Mouse (Mus musculus): Measurements from ENCODE around the gene Myo10. TPM values are rescaled to one million over a fixed set of nuclear protein-coding genes. Genes with fewer than 3 reads are reported as not detected.

The Myo10 gene
- polyA plus RNA-seq, 1 experiment: 8.2 TPM

DNA sequence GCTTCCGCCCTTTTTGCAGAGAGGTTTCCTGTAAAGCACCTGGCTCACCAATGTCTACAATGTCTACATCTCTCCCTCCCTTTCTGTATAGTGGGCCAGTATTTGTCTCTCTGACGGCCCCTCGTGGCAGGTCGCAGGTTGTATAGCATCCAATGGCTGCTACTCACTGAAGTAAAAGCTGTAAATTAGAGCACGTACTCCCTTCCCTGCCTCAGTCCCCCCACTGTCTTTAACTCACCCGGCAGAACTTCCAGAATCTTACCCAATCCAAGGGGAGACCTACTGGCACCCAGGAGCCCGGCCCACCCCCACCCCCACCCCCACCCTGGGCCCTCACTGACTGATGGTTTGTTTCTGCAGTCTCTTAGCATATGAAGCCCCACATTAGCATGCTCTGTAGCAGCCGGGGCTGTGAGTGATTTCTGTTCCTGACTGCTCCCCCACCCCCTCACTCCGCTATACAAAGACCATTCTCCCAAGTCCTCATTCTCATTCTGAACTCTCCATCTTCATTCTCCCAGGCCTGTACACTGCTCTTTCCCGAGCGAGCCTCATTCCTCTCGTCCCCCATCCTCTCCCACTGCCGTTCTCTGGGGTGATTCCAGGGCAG lies 132.1 kb downstream of the Myo10 start:
- H3K4me3 ChIP-seq (replicated peaks): no peak overlapping the region
- H3K9me3 ChIP-seq: no peaks in the 10 kb centered on the region
- H3K36me3 ChIP-seq (replicated peaks; ENCODE audit: low read length): peaks cover 74% of the 10 kb centered on the region
- H3K4me1 ChIP-seq: peaks cover 9% of the 10 kb centered on the region
- TF ChIP-seq GATA1 (IDR thresholded peaks at IDR 0.05; ENCODE audit: borderline replicate concordance, low read length) (no peak), FLI1 (IDR thresholded peaks at IDR 0.05; ENCODE audit: low read length) (no peak)
- no peaks in the 10 kb centered on the region for H3K27me3 ChIP-seq (replicated peaks)

DNA sequence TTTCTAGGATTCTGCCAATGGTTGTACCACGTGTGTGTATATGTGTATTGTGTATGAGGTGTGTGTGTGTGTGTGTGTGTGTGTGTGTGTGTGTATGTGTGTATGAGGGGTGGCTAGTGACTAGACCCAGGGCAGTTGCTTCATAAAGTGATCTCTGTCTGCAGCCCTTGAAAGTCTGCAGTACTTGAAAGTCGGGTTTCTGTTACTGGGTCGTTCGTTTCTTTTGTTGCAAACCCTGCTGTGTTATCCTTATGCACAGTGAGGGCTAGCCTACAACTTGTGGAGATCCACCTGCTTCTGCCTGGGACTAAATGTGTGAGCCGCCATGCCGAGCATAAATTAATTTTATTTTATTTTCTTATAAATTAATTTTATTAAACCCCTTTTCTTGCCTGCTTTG lies 133.2 kb downstream of the Myo10 start:
- Histone ChIP-seq H3K4me3 (replicated peaks) (no peak overlapping the region), H3K27me3 (replicated peaks) (no peaks in the 10 kb centered on the region), H3K36me3 (replicated peaks; ENCODE audit: low read length) (peaks cover 79% of the 10 kb centered on the region), H3K9me3 (no peaks in the 10 kb centered on the region), H3K4me1 (peaks cover 9% of the 10 kb centered on the region)
- TF ChIP-seq FLI1 (IDR thresholded peaks at IDR 0.05; ENCODE audit: low read length): no peak
- no peak for TF ChIP-seq GATA1 (IDR thresholded peaks at IDR 0.05; ENCODE audit: borderline replicate concordance, low read length)

DNA sequence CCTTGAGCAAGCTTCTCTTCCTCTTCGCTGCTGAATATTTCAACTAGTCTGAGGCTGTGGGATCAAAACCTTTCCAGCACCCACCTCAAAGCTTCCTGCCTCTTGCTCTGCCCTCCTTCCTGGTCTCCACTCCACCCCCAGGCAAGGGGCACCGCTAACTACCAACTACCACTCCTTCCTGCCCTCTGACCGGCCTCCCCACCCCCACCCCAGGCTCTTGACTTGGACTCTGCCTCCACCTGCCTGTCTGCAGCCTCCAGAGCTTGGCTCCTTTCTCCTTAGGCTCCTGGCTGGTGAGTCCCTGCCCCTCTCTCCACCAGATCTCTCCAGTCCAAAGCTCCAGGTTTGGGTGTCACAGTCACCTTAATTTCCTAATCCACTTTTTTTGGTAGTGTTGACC lies 133.7 kb downstream of the Myo10 start:
- TF ChIP-seq GATA1 (IDR thresholded peaks at IDR 0.05; ENCODE audit: borderline replicate concordance, low read length) (no peak), FLI1 (IDR thresholded peaks at IDR 0.05; ENCODE audit: low read length) (no peak)

DNA sequence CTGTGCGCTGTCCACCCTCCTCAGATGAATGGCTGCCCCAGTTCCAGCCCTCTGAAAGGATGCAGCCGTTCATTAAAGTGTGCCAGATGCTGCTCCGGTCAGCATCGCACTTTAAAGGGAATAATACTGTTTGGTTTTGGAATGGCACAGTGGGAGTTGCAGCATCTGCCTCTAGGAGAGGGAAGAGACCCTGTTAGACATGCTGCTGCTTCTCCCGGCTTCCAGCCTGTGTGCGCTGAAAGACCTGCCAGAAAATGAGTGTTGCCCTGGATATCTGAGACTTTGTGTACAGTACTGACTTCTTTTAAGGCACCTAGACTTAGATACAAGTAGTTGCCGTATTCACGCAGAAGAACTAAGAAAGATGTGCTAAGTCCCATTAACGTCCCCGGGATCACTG lies 135.7 kb downstream of the Myo10 start:
- no peaks in the 10 kb centered on the region for H3K27me3 ChIP-seq (replicated peaks)
- TF ChIP-seq FLI1 (IDR thresholded peaks at IDR 0.05; ENCODE audit: low read length) (no peak), GATA1 (IDR thresholded peaks at IDR 0.05; ENCODE audit: borderline replicate concordance, low read length) (no peak)
- peaks cover 77% of the 10 kb centered on the region for H3K36me3 ChIP-seq (replicated peaks; ENCODE audit: low read length)
- H3K9me3 ChIP-seq: no peaks in the 10 kb centered on the region
- H3K4me1 ChIP-seq: peaks cover 6% of the 10 kb centered on the region
- no peak overlapping the region for H3K4me3 ChIP-seq (replicated peaks)

More for the DNA sequence above, 133.7 kb downstream of the Myo10 start:
- no peak overlapping the region for H3K4me3 ChIP-seq (replicated peaks)
- peaks cover 9% of the 10 kb centered on the region for H3K4me1 ChIP-seq
- H3K36me3 ChIP-seq (replicated peaks; ENCODE audit: low read length): peaks cover 77% of the 10 kb centered on the region
- no peaks in the 10 kb centered on the region for H3K27me3 ChIP-seq (replicated peaks)
- no peaks in the 10 kb centered on the region for H3K9me3 ChIP-seq

DNA sequence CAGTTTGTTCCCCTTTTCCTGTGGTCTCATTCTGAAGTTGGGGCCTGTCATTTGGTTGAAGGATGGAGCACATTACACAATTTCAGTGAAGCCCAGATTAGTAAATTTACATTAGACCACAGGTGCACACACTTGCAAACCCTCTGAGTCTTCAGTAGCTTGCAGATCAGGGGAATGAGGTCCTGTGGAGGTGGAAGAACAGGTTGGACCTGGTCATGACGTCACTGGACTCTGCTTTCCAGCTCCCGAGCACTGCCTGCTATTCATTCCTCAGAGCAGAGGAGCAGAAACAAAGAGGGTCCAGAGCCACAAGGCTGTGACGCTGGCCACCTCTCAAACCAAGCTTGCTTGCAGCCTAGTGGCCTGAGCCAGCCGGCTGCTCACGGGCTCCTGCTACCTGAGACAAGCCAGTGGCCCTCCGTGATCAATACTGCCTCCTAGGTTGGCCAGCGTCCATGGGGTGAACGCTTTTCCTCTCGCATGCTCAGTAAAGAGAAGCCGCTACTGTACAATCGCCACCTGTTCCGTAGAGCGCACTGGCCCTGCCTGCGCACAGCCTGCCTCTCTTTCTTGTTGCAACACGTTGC lies 136.3 kb downstream of the Myo10 start:
- H3K4me1 ChIP-seq: peaks cover 11% of the 10 kb centered on the region
- H3K27me3 ChIP-seq (replicated peaks): no peaks in the 10 kb centered on the region
- TF ChIP-seq FLI1 (IDR thresholded peaks at IDR 0.05; ENCODE audit: low read length) (no peak), GATA1 (IDR thresholded peaks at IDR 0.05; ENCODE audit: borderline replicate concordance, low read length) (no peak)
- peaks cover 80% of the 10 kb centered on the region for H3K36me3 ChIP-seq (replicated peaks; ENCODE audit: low read length)
- no peaks in the 10 kb centered on the region for H3K9me3 ChIP-seq
- H3K4me3 ChIP-seq (replicated peaks): no peak overlapping the region

GRCm38 (mm10) chr15:25760304-25760703 lies 138.0 kb downstream of the Myo10 start:
- no peaks in the 10 kb centered on the region for H3K9me3 ChIP-seq
- peaks cover 27% of the 10 kb centered on the region for H3K4me1 ChIP-seq
- TF ChIP-seq FLI1 (IDR thresholded peaks at IDR 0.05; ENCODE audit: low read length): no peak
- TF ChIP-seq GATA1 (IDR thresholded peaks at IDR 0.05; ENCODE audit: borderline replicate concordance, low read length): no peak

GRCm38 (mm10) chr15:25761049-25761448 lies 138.7 kb downstream of the Myo10 start:
- TF ChIP-seq FLI1 (IDR thresholded peaks at IDR 0.05; ENCODE audit: low read length): no peak
- TF ChIP-seq GATA1 (IDR thresholded peaks at IDR 0.05; ENCODE audit: borderline replicate concordance, low read length): no peak
- H3K27me3 ChIP-seq (replicated peaks): no peaks in the 10 kb centered on the region
- H3K9me3 ChIP-seq: no peaks in the 10 kb centered on the region
- H3K36me3 ChIP-seq (replicated peaks; ENCODE audit: low read length): peaks cover 86% of the 10 kb centered on the region
- H3K4me3 ChIP-seq (replicated peaks): no peak overlapping the region
- H3K4me1 ChIP-seq: peaks cover 29% of the 10 kb centered on the region

More at GRCm38 (mm10) chr15:25760304-25760703, 138.0 kb downstream of the Myo10 start:
- Histone ChIP-seq H3K27me3 (replicated peaks) (no peaks in the 10 kb centered on the region), H3K4me3 (replicated peaks) (no peak overlapping the region), H3K36me3 (replicated peaks; ENCODE audit: low read length) (peaks cover 82% of the 10 kb centered on the region)

DNA sequence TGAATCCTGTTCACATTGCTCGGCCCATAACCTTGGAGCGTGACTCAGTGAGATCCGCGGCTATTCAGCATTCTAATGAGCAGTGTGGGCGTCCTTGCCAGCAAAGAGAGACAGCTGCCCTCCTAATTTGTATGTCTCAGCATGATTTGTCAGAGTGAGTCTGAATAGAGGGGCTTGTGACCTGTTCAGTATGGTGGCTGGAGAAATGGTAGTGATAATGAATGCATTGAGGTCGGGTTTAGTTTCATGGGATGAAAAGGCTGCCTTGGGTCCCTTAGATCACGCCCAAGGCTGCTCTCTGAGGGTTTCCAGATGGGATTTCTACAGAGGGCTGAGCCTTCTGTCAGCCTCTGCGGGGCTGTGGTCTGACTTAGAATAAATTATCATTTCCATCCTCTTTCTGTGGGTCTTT lies 139.5 kb downstream of the Myo10 start:
- no peak for TF ChIP-seq GATA1 (IDR thresholded peaks at IDR 0.05; ENCODE audit: borderline replicate concordance, low read length)
- TF ChIP-seq FLI1 (IDR thresholded peaks at IDR 0.05; ENCODE audit: low read length): no peak
- peaks cover 83% of the 10 kb centered on the region for H3K36me3 ChIP-seq (replicated peaks; ENCODE audit: low read length)
- H3K9me3 ChIP-seq: no peaks in the 10 kb centered on the region
- H3K4me3 ChIP-seq (replicated peaks): no peak overlapping the region
- H3K27me3 ChIP-seq (replicated peaks): no peaks in the 10 kb centered on the region
- peaks cover 28% of the 10 kb centered on the region for H3K4me1 ChIP-seq

- TF ChIP-seq GATA1 (IDR thresholded peaks at IDR 0.05; ENCODE audit: borderline replicate concordance, low read length): no peak
- no peak for TF ChIP-seq FLI1 (IDR thresholded peaks at IDR 0.05; ENCODE audit: low read length)
- Histone ChIP-seq H3K4me3 (replicated peaks) (no peak overlapping the region), H3K27me3 (replicated peaks) (no peaks in the 10 kb centered on the region), H3K9me3 (no peaks in the 10 kb centered on the region), H3K36me3 (replicated peaks; ENCODE audit: low read length) (peaks cover 87% of the 10 kb centered on the region), H3K4me1 (peaks cover 33% of the 10 kb centered on the region)
Measured at GRCm38 (mm10) chr15:25762306-25762705, 140.0 kb downstream of the Myo10 start.

GRCm38 (mm10) chr15:25763106-25763505 lies 140.8 kb downstream of the Myo10 start:
- TF ChIP-seq FLI1 (IDR thresholded peaks at IDR 0.05; ENCODE audit: low read length) (no peak), GATA1 (IDR thresholded peaks at IDR 0.05; ENCODE audit: borderline replicate concordance, low read length) (no peak)
- Histone ChIP-seq H3K27me3 (replicated peaks) (no peaks in the 10 kb centered on the region), H3K4me1 (peaks cover 40% of the 10 kb centered on the region), H3K9me3 (no peaks in the 10 kb centered on the region), H3K36me3 (replicated peaks; ENCODE audit: low read length) (peaks cover 92% of the 10 kb centered on the region), H3K4me3 (replicated peaks) (no peak overlapping the region)
